Mouse (Mus musculus): ENCODE data around the gene Frzb.

DNA sequence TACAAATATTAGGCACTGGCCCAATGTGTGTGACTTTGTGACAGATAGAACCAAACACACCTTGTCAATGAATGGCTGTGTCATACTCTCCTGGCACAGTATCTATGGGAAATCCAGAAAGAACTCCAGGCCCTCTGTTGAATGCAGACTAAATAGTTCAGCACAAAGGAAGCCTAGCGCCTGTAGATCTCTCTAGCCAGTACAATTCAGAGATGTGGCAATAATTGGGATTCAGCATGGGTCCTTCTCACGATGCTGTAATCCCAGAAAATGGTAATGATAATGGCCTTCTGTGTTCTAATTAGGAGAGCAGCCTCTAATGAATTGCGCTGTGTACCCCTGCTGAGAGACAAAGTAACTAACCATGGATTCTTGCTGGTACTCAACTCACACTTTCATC lies 8.6 kb downstream of the Frzb start:
- TF ChIP-seq CTCF (IDR thresholded peaks at IDR 0.05; ENCODE audit: extremely low read depth, insufficient read length, insufficient replicate concordance, low read depth, low read length) (no peak), POLR2A (IDR thresholded peaks at IDR 0.05; ENCODE audit: low read depth, low read length) (no peak)

All from small intestine, adult 2 months (tissue).